Mouse (Mus musculus) bone marrow macrophage, adult 2 months (primary cell): ENCODE data around the gene Dis3l2. TPM values are rescaled to one million over a fixed set of nuclear protein-coding genes. Genes with fewer than 3 reads are reported as not detected.

Experiments
- H3K27ac ChIP-seq: 2 replicates; pipeline ENCODE4 v1.5.1; 2012; ENCODE audit warnings: low read depth, low read length; ENCODE audit not compliant: insufficient read depth
- H3K4me1 ChIP-seq: 2 replicates; pipeline ENCODE4 v1.6.1; 2012; ENCODE audit warnings: low read length; ENCODE audit not compliant: control insufficient read depth, insufficient read depth
- H3K4me3 ChIP-seq: 2 replicates; pipeline ENCODE4 v1.5.1; 2012; ENCODE audit warnings: mild to moderate bottlenecking, low read length, moderate library complexity; ENCODE audit not compliant: insufficient read depth
- CTCF ChIP-seq: IDR thresholded peaks from 2 replicates; pipeline ENCODE4 v1.5.1; 2012; ENCODE audit warnings: low read depth, mild to moderate bottlenecking, low read length, moderate library complexity
- POLR2A ChIP-seq: IDR thresholded peaks from 2 replicates; pipeline ENCODE4 v1.6.1; 2012; ENCODE audit warnings: mild to moderate bottlenecking, low read depth, low read length, borderline replicate concordance
- polyA plus RNA-seq: library from polyadenylated mRNA; stranded (reverse); fragments of >200 nt; gene quantifications from 2 replicates; pipeline ENCODE4 v1.2.4, GENCODE M21; 2012; ENCODE audit not compliant: missing spikeins, insufficient read depth, insufficient read length

Dis3l2 gene
- polyA plus RNA-seq, 1 experiment: 13.8 TPM

DNA sequence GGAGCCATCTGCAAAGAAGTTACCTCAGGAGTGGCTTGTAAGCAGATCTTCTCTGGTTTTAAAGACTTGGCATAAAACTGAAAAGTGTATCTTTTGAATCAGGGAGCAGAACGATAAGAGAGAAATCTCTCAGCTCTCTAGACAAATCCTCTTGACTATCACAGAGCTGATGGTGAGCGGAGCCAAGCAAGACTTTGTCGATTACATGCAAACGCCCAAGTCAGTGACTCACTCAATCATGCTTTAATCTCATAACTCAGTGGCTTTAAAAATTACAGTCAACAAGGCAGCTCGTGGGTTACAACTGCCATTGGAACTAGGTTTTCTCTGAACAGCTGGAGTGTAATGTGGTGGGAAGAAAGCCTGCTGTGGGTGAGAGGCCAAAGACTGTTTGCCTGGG lies 297.8 kb downstream of the Dis3l2 start:
- Histone ChIP-seq H3K27ac (no peak overlapping the region), H3K4me3 (no peak overlapping the region), H3K4me1 (peaks cover 5% of the 10 kb centered on the region)
- no peak for TF ChIP-seq CTCF
- TF ChIP-seq POLR2A: no peak

DNA sequence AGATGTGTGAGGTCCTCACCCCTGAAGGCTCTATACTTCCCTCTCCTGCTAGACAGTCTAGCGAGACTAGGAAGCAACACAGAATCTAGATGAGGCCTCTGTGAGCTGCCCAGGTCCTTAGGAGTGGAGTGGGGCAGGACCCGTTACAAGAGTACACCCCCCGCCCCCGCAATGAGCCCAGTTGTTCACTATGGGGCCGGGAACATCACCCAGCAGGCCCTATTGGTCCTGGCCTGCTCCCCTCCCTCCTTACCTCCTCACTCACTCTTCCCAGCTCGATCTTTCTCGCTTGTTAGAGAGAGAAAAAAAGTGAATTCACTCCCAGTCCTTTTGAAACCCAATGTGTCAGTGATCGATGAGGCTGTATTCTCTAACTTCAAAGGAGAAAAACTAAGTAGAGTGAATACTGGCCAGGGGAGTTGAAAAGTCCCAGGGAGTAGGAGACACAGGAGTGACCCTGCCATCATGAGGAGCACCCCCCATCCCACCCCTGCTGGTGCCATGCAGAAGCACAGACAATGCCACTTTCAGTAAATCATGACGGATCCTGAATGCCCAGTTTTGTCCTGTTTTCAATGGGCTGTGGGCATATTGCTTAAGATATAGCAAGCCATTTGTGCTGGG lies 299.0 kb downstream of the Dis3l2 start:
- peaks cover 9% of the 10 kb centered on the region for H3K4me1 ChIP-seq
- TF ChIP-seq POLR2A (no peak), CTCF (no peak)
- no peak overlapping the region for H3K4me3 ChIP-seq
- H3K27ac ChIP-seq: no peak overlapping the region

DNA sequence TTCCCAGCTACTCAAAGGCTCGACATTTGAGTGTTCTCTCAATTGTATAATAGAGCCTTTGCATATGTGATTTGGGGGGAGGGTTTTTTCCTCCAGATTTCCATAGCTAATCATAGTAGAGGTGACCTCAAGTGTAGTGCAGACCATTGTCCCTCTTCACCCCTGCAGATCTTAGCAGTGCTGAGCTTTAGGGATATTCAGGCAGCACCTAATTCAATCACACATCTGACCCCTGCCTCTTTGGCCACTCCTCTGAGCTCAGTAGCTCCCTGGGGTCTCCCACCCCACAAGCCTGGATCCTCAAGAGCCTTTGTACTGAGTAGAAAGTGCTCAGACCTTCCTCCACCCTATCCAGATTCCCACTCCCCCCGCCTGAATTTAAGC lies 299.6 kb downstream of the Dis3l2 start:
- no peak for TF ChIP-seq POLR2A
- TF ChIP-seq CTCF: no peak
- H3K4me3 ChIP-seq: no peak overlapping the region
- peaks cover 9% of the 10 kb centered on the region for H3K4me1 ChIP-seq
- H3K27ac ChIP-seq: no peak overlapping the region

DNA sequence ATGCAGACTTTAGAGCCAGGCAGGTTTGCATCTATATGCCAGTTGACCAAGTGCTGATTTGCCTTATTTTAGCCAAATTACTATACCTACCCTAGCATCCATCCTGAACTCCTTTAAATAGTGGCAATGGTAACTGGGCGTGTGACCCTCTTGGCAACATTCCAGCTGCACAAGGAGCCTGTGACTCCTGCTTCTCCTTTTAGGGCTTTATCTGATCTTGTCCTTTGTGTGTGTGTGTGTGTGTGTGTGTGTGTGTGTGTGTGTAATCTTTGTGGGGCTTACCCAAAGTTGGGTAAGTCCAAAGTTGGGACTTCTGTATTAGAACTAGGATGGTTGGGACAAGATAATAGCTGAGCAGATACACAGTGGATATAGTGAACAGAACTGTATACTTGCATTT lies 302.8 kb downstream of the Dis3l2 start:
- H3K4me3 ChIP-seq: no peak overlapping the region
- no peak for TF ChIP-seq POLR2A
- no peak for TF ChIP-seq CTCF

DNA sequence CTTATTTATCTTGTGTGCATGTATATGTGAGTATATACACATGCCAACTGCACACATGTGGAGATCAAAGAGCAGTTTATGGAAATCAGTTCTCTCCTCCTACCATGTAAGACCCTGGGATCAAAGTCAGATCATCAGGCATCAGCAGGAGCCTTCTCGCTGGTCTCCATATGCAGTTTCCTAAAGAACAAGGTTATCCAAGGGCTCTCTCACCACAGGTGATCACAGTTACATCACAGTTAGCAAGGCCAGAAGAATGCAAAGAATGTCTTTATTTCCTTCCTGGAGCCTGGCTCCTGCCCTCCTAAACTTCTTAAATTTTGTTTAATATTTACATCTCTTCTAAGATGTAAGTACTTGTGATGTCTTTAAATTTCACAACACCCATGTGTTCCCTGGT lies 304.6 kb downstream of the Dis3l2 start:
- TF ChIP-seq CTCF: no peak
- no peak for TF ChIP-seq POLR2A
- Histone ChIP-seq H3K4me1 (peaks cover 9% of the 10 kb centered on the region), H3K27ac (no peak overlapping the region), H3K4me3 (no peak overlapping the region)

More for the DNA sequence above, 302.8 kb downstream of the Dis3l2 start:
- Histone ChIP-seq H3K4me1 (peaks cover 9% of the 10 kb centered on the region), H3K27ac (no peak overlapping the region)

DNA sequence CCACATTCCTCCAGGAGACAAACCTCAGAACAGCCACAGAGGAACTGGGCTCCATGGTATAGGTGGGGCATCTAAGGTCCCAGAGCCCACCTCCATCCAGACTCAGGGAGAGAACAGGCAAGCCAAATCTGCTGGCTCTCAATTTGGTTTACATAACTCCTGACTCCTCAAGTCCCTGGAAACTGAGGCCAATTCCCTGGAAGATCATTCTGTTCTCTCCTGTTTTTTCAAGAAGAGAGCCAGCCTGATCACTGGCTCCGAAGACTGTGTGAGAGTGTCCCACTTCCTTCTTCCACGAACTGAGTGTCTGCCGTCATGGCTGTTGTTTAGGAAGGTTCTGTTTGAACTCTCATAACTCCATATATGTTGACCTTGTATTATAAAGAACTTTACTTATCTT lies 305.5 kb downstream of the Dis3l2 start:
- Histone ChIP-seq H3K4me3 (no peak overlapping the region), H3K4me1 (peaks cover 9% of the 10 kb centered on the region), H3K27ac (no peak overlapping the region)
- TF ChIP-seq POLR2A (no peak), CTCF (no peak)

DNA sequence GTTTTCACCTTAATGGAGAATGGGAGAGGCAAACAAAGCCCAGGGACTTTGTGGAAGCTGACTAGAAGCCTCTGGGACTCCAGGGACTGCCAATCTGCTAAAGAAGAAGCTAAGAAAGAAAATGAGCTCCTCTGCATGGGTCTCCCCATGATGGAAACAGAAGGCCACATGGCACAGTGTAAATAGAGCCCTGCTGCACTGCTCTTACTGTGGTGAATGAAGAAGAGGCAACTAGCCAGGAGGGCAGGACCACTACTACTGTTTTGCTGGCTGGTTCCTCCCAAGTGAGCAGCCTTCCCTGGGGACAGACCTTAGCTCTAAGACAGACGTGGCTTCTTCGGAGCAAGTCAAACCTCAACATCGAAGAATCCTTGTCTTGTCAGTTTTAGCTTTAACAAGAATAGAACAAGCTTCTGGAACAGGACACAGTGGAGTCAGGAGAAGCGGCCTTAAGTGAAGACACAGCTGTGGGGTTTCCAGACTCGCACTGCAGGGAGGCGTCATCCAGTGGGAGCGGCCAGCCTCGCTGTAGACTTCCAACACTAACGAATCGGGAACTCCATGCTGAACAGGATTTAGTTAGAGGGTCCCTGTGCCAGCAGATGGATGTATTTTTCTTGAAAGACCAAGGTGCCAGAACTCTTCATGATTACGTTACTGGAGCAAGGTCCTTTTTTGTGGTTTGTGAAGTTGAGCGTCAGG lies 307.2 kb downstream of the Dis3l2 start:
- Histone ChIP-seq H3K4me1 (peaks cover 9% of the 10 kb centered on the region), H3K4me3 (no peak overlapping the region), H3K27ac (no peak overlapping the region)
- TF ChIP-seq POLR2A: no peak
- no peak for TF ChIP-seq CTCF

DNA sequence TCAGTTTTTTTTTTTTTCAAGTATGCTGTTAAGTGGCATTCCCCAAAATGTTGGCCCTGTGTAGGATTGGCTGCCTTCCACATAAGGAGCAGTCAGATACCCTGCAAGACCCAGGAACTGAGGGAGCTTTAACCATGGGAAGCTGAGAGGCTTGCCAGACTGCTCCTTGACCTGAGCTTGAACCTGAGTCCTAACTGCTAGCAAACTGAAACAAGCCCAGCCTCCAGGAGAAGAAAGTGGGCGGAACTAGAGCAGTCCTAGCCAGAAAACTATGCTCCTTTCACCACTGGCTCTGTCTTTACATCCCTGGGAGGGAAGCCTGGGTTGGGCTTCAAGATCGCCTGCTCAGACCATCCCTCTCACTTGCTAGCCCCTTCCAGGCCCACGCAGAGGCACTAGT lies 308.1 kb downstream of the Dis3l2 start:
- no peak overlapping the region for H3K4me3 ChIP-seq
- H3K4me1 ChIP-seq: peaks cover under 1% of the 10 kb centered on the region
- H3K27ac ChIP-seq: no peak overlapping the region
- no peak for TF ChIP-seq CTCF
- no peak for TF ChIP-seq POLR2A

DNA sequence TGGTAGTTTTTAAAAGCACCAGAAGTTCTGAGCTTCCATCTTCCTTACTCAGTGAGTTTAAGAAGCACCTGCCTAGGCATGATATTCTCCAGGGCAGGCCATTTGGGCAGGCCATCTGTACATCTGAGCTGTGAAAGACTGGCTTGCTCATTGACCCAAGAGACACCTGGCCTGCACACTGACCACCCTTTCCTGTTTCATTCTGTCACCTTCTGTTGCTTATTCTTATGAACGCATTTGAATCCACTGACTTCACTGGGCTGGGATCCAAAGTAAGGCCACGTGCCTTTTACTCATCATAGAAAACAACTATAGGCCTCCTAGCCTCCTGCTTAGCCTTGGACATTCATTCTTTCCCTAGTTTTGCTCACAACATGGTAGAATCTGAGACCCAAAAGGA lies 309.0 kb downstream of the Dis3l2 start:
- no peak overlapping the region for H3K4me3 ChIP-seq
- TF ChIP-seq POLR2A (no peak), CTCF (no peak)
- no peaks in the 10 kb centered on the region for H3K4me1 ChIP-seq
- no peak overlapping the region for H3K27ac ChIP-seq

DNA sequence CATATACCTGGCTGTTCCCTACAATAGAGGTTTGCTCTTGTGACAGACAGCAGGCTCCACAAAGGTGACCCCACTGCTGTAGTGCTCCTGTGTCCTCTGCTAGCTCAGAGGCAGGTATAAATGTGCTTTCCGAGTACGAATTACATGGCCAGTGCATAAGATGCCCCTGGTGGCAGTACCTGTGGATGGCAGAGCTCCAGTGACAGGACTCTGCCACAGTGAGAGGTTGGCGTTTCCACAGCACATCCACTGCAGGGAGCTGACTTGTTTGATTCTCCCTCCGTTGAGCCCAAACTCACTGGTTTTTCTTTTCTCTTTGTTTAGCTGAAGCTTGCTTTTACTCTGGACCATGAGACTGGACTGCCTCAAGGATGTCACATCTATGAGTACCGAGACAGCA lies 317.1 kb downstream of the Dis3l2 start:
- no peak overlapping the region for H3K27ac ChIP-seq
- TF ChIP-seq CTCF (no peak), POLR2A (no peak)
- peaks cover 20% of the 10 kb centered on the region for H3K4me1 ChIP-seq
- no peak overlapping the region for H3K4me3 ChIP-seq

DNA sequence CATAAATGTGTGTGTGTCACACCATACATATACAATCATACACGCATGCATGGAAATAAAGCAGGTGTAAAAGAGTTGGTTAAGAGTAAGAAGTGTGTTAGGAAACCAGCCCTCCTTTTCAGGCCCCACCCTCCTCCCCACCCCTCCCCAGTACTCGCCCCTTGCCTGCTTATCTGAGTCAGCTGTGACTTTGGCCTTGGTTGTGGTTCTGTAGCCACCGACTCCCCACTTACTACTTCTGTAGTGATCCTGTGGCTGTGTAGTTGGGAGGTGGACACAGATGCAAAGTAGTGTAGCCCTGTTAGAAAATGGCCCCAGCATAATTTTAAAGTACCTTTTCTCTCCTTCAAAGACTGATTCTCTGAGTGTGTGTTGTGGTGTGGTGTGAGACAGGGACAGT lies 318.0 kb downstream of the Dis3l2 start:
- H3K4me1 ChIP-seq: peaks cover 26% of the 10 kb centered on the region
- no peak overlapping the region for H3K4me3 ChIP-seq
- no peak overlapping the region for H3K27ac ChIP-seq
- no peak for TF ChIP-seq POLR2A
- no peak for TF ChIP-seq CTCF
